Mouse (Mus musculus): ENCODE results near the gene Slc25a43. TPM values are rescaled to one million over a fixed set of nuclear protein-coding genes. Genes with fewer than 3 reads are reported as not detected.

The Slc25a43 gene
- under 1 TPM; 0.44 to 0.49 TPM for total RNA-seq (2021)

DNA sequence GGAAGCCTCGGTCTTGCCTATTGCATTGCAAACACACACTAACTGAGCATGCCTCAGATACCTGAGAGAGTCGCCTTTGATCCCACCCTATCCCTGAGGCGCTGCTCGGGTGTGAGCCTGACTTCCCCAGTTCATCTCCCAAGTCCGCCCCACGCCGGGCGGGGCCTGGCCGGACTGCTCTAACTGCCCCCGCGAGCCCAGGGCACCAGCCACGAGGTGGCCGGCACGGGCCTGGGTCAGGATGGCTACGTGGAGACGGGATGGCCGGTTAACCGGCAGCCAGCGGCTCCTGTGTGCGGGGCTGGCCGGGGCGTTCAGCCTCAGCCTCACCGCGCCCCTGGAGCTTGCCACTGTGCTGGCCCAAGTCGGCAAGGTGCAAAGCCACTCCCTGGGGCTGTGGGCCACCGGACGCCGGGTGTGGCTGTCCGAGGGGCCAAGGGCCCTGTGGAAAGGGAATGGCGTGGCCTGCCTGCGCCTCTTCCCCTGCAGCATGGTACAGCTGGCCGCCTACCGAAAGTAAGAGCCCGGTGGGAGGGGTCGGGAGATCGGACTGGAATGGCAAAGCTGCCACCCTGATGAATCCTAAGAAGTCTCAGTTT, at the start of gene Slc25a43:
Gene Slc25a43, plus strand, starts transcription at position 157 of the 599 bp plus-strand sequence.
- peak; percentile 22 to 27 for DNase-seq
- intact Hi-C loops (cut with DNase I): loop anchor here (5.0 kb wide), 1 partner anchor 159 kb away; the partner anchor contains the start of gene Nkrf

- DNase-seq: no peak
- intact Hi-C loops (cut with DNase I): loop anchor here (5.0 kb wide), 1 partner anchor 162 kb away; the partner anchor contains the start of gene Nkrf
Observed at GRCm38 (mm10) chrX:36740124-36740951, 3.1 kb upstream of the Slc25a43 start.

DNA sequence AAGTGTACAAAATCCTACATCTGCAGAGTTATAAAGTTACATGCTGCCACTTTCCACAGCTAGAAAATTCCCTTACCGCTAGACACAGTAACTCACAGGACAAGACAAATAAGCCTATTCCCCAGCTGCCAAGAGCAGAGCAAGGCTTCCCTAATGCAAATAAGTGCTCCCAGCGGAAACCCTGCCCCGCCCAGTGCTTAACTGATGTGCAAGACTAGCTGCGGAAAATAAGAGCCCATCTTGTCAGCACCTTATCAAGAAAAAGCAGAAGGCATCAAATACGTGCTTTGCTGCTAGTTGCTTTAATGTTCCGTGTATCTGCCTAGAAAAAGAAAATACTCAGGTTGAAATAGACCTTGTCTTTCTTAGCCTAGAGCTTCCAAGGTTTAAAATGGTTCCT, 2.2 kb upstream of the Slc25a43 start:
- intact Hi-C loops (cut with DNase I): loop anchor here (5.0 kb wide), 1 partner anchor 161 kb away; the partner anchor contains the start of gene Nkrf
- DNase-seq: no peak

- intact Hi-C loops (cut with DNase I): loop anchor here (5.0 kb wide), 1 partner anchor 160 kb away; the partner anchor contains the start of gene Nkrf
- no peak for DNase-seq
Observed at GRCm38 (mm10) chrX:36742744-36743143, 715 bp upstream of the Slc25a43 start.

- peak; percentile 11 to 23 for DNase-seq
- intact Hi-C loops (cut with DNase I): loop anchor here (5.0 kb wide), 1 partner anchor 158 kb away; the partner anchor contains the start of gene Nkrf
Observed at GRCm38 (mm10) chrX:36744735-36745134, 1.3 kb downstream of the Slc25a43 start.

DNA sequence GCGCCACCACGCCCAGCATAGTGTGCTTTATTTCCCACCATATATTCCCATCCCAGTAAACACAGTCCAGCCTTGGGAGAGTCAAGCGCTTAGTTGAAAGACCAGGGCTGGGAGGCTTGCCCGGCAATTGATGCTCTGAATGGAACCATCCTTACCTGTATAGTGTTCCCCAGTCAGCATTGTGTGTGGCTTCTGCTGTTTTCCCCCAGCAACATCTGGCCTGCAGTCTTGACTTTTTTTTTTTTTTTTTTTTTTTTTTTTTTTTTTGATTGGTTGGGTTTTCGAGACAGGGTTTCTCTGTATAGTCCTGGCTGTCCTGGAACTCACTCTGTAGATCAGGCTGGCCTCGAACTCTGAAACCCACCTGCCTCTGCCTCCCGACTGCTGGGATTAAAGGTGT, 1.9 kb downstream of the Slc25a43 start:
- intact Hi-C loops (cut with DNase I): no loop called here
- no peak for DNase-seq

GRCm38 (mm10) chrX:36746789-36747188, 3.3 kb downstream of the Slc25a43 start:
- intact Hi-C loops (cut with DNase I): no loop called here
- DNase-seq: no peak

GRCm38 (mm10) chrX:36748573-36748972, 5.1 kb downstream of the Slc25a43 start:
- intact Hi-C loops (cut with DNase I): no loop called here
- DNase-seq: no peak

- DNase-seq: no peak
- intact Hi-C loops (cut with DNase I): no loop called here
Observed at GRCm38 (mm10) chrX:36749281-36749785, 5.9 kb downstream of the Slc25a43 start.

GRCm38 (mm10) chrX:36750591-36750990, 7.1 kb downstream of the Slc25a43 start:
- intact Hi-C loops (cut with DNase I): no loop called here
- DNase-seq: no peak

DNA sequence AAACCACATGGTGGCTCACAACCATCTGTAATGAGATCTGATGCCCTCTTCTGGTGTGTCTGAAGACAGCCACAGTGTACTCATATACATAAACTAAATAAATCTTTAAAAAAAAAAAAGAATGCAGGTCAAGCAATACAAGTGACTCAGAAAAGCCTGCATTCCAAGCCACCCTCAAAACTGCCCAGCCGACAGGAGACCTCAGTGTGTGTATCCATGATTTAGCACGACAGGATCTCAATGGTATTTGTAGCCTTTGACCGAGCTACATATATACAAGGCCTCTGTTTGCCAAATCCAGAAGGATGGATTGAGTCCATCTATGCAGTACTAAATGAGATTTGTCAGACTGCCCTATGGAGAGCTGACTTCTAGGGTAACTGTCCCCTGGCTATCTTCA, 9.1 kb downstream of the Slc25a43 start:
- intact Hi-C loops (cut with DNase I): no loop called here
- DNase-seq: no peak

- DNase-seq: no peak
- intact Hi-C loops (cut with DNase I): no loop called here
Observed at GRCm38 (mm10) chrX:36757796-36758472, 14.5 kb downstream of the Slc25a43 start.

DNA sequence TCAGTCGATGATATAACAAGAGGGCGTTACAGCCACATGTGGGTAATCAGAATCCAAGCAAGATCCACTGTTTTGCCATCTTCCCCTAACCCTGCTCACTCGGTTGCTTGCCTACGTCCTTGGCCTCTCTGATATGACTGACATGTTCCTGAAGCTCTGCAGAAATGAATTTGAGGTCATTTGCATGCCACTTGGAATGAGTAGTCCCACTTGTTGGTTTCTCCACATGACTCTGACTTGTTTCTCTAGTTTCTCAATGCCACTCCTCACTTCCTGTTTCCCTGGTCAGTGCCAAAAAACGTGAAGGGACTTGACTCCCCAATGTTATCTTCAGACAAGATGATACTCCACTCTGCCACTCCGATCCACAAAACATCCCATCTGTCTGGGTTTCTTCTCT, 15.1 kb downstream of the Slc25a43 start:
- intact Hi-C loops (cut with DNase I): no loop called here
- DNase-seq: no peak

GRCm38 (mm10) chrX:36760946-36761635, 17.6 kb downstream of the Slc25a43 start:
- DNase-seq: peak; percentile 39 to 40
- intact Hi-C loops (cut with DNase I): loop anchor here (5.0 to 10.0 kb wide), 3 partner anchors 36 to 314 kb away; partner anchors contain the start of gene Slc25a5

- DNase-seq: no peak
- intact Hi-C loops (cut with DNase I): loop anchor here (1.0 to 10.0 kb wide), 4 partner anchors 35 to 313 kb away; partner anchors contain the start of gene Slc25a5
Observed at GRCm38 (mm10) chrX:36762289-36762688, 18.8 kb downstream of the Slc25a43 start.

- intact Hi-C loops (cut with DNase I): loop anchor here (1.0 to 10.0 kb wide), 4 partner anchors 34 to 312 kb away; partner anchors contain the start of gene Slc25a5
- DNase-seq: no peak
Observed at GRCm38 (mm10) chrX:36762894-36763293, 19.4 kb downstream of the Slc25a43 start.

GRCm38 (mm10) chrX:36763298-36763933, 20.0 kb downstream of the Slc25a43 start:
- intact Hi-C loops (cut with DNase I): loop anchor here (5.0 to 10.0 kb wide), 3 partner anchors 34 to 311 kb away; partner anchors contain the start of gene Slc25a5

DNA sequence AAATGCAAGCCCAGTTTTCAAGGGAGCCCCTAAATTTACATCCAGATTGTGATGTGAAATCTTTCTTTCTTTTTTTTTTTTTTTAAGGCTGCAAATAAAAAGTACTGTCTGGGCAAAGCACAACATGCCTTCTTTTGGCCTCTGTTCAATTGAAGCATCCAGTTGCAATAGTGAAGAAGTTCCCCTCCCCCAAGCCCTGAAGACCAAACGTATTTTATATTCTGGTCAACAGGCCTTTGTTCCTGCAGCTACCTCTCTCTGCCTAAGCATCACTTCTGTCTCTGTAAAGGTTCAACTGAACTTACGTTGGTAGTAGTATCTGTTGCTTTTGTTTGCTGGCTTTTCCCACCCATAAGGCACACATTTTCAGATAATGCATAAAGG, 20.5 kb downstream of the Slc25a43 start:
- no peak for DNase-seq
- intact Hi-C loops (cut with DNase I): loop anchor here (5.0 to 10.0 kb wide), 3 partner anchors 33 to 311 kb away; partner anchors contain the start of gene Slc25a5

More at GRCm38 (mm10) chrX:36763298-36763933, 20.0 kb downstream of the Slc25a43 start:
- DNase-seq: no peak

GRCm38 (mm10) chrX:36767386-36767785, 23.9 kb downstream of the Slc25a43 start:
- DNase-seq: no peak
- intact Hi-C loops (cut with DNase I): loop anchor here (10.0 kb wide), 1 partner anchor 307 kb away; no protein-coding TSS in a partner anchor

Data from heart, postnatal 36 days (tissue).